Mouse (Mus musculus): Measurements from ENCODE around the gene Hspa12a. TPM values are rescaled to one million over a fixed set of nuclear protein-coding genes. Genes with fewer than 3 reads are reported as not detected.
"Not testable (repeated sequence)": the region's sequence is repeated elsewhere in the genome, so short reads cannot be mapped to it uniquely, and the experiment has no call there.

The Hspa12a gene
- total RNA-seq, 2 experiments from 2014 or later, result 195 to 201 TPM

- DNase-seq (ENCODE audit: low spot score in 2 of 2), result peak; percentile 64 to 73
These were observed 32.1 kb downstream of the Hspa12a start for GRCm38 (mm10) chr19:58911386-58911785.

GRCm38 (mm10) chr19:58910941-58911368, 32.5 kb downstream of the Hspa12a start:
- no peak for DNase-seq (ENCODE audit: low spot score in 2 of 2)

DNA sequence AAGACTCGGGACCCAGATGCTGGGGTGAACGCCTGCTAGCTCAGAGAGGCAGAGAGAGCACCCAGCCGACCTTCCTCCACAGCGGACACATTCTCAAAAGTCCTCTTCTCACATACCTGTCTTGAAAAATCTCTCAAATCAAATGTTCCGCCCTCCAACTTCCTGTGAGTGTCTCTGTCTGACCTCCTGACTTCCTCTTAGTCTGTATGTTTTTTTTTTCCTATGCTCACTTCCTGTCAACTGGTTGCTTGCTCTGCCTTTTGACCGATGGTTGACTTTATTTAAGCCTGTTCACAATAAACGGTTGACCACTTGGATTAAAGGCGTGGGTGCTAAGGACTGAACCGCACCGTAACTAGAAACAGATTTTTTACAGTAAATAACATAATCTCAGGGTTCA, 35.4 kb downstream of the Hspa12a start:
- DNase-seq (ENCODE audit: low spot score in 2 of 2), result no peak

GRCm38 (mm10) chr19:58906685-58907084, 36.8 kb downstream of the Hspa12a start:
- DNase-seq (ENCODE audit: low spot score in 2 of 2), result no peak

DNA sequence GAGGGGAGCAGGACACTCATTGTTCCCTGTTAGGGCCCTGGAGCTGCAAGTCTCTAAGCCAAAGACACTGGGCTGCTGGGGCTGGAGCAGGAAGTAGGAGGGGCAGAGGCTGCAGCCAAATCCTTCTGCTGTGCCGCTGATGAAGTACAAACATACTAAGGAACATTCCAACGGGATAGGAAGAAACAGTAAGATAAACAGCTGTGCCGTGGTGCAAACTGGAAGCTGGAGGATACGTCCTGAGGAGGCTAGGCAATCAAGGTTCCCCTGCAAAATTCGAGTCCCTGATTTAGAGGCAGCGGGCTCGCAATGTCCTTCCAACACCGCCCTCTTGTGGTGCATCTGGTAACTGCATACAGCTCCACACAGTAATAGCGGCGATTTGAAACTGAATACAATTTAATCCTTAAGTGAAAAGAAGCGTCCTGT, 39.5 kb downstream of the Hspa12a start:
- peak; percentile 89 to 98 for DNase-seq (ENCODE audit: low spot score in 2 of 2)

DNA sequence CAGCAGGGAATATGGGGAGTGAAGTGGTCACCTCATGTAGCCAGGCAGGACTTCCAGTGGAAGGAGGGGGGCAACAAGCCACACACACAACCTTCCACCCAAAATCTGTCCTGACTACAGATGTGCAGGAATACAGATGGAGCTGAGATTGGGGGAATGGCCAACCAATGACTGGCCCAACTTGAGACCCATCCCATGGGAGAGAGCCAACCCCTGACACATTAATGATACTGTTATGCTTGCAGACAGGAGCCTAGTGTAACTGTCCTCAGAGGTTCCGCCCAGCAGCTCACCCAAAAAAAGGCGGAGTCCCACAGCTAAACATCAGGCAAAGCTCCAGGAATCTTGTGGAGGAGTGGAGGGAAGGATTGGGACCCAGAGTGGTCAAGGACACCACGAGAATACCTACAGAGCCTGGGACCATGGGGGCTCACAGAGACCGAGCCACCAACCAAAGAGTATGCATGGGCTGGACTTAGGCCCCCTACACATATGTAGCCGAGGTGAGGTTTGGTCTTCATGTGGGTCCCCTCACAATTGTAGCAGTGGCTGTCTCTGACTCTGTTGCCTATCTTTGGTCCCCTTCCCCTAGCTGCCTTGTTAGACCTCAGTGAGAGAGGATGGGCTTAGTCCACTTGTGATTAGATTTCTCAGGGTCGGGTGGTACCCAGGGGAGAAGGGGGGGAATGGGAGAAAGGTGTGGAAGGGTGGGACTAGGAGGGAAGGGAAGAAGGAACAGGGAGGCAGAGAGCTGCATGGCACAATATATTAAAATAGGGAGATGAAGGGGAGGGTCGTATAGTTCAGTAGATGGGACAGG, 40.2 kb downstream of the Hspa12a start:
- no peak for DNase-seq (ENCODE audit: low spot score in 2 of 2)

DNA sequence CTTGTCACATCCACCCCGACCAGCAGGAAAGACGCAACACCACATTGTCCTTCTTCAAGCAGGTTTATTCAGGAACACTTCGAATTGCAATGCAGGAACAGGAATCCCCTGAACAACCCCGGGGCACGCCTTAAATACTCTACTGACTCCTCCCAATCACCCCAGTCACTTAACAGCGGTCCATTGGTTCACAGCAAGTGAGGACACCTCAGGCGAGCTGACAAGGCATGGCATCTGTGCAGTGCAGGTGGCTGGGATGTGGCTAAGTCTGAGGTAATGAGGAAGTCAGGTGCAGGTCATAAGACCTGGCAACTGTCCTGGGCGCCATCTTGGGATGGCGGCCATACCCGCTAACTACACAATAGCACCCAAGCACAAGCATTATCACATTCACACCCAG, 43.0 kb downstream of the Hspa12a start:
- not testable (repeated sequence) for DNase-seq (ENCODE audit: low spot score in 2 of 2)

GRCm38 (mm10) chr19:58896216-58896615, 47.2 kb downstream of the Hspa12a start:
- peak; percentile 54 to 56 for DNase-seq (ENCODE audit: low spot score in 2 of 2)

DNA sequence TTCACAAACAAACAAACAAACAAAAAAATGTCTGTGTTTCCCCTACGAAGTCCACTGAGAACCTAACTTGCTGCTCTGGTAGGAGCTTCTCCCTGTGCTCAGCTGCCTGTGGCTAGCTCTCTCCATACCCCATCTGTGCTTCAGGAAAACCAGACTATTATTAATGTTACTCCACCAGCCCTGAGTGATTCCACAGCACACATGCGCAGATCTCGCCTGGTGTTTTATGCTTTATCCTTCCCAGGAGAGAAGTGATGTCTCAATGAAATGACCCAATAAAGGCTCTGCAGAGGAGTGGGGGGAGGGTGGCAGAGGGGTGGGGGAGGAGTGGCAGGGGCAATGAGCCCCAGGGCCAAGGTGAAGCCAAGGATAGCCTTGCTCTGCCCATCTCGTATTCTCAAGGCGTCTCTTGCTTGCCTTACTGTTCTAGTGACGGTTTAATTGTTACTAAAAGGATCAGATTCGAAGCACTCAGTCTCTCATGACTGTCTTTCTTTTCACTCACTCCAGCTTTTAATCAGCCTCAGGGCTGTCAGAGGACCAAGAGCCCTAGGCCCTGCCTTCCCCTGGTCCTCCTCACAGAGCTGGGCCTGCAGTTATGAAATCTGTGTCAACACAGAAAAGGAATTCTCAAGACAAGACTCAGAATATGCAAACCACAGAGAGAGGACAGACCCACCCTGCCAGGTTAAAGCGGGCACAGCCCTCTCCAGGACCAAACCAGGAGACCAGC, 54.0 kb downstream of the Hspa12a start:
- no peak for DNase-seq (ENCODE audit: low spot score in 2 of 2)

GRCm38 (mm10) chr19:58886467-58886866, 57.0 kb downstream of the Hspa12a start:
- DNase-seq (ENCODE audit: low spot score in 2 of 2), result no peak

GRCm38 (mm10) chr19:58883451-58883850, 60.0 kb downstream of the Hspa12a start:
- no peak for DNase-seq (ENCODE audit: low spot score in 2 of 2)

DNA sequence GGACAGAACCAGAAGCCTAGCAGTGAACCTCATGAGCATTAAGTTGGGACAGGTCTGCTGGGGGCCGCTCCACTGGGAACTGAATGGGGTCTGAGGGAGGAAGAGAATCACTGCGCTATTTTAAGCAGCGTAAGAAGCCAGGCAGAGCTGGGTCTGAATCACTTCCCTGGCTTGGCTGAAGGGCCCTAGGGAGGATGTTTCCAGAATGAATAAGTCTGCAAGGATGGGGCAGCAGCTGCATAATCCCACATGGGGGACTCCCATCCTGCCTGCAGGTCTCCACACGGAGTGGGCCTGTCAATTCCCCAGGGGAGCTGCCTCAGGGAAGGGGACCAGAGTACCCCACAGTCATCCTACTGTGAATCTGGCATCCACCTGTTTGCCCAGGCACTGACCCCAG, 61.1 kb downstream of the Hspa12a start:
- DNase-seq (ENCODE audit: low spot score in 2 of 2), result no peak

- no peak for DNase-seq (ENCODE audit: low spot score in 2 of 2)
These were observed 64.0 kb downstream of the Hspa12a start for GRCm38 (mm10) chr19:58879330-58879957.

- no peak for DNase-seq (ENCODE audit: low spot score in 2 of 2)
These were observed 64.9 kb downstream of the Hspa12a start for GRCm38 (mm10) chr19:58878560-58878959.

DNA sequence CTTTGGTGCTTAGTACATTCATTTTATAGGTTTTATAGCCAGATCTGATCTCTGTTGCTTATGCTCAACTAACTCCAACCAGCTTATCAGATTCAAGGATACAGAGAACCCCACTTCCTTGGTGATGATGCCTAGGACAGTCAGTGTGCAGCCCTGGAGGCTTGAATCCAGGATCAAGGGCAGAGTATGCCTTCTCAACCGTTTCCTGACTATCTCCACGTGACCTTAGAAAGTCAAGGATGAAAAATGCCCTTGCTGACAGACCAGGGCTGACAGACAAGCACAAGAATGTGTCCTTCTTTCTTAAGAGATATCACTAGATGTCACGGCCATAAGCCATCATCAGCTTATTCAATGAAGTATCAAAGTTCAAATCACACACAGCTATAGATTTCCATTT, 69.9 kb downstream of the Hspa12a start:
- no peak for DNase-seq (ENCODE audit: low spot score in 2 of 2)

GRCm38 (mm10) chr19:58872381-58873259, 70.8 kb downstream of the Hspa12a start:
- no peak for DNase-seq (ENCODE audit: low spot score in 2 of 2)

GRCm38 (mm10) chr19:58871878-58872277, 71.6 kb downstream of the Hspa12a start:
- no peak for DNase-seq (ENCODE audit: low spot score in 2 of 2)

- no peak for DNase-seq (ENCODE audit: low spot score in 2 of 2)
These were observed 76.8 kb downstream of the Hspa12a start for GRCm38 (mm10) chr19:58866651-58867050.

DNA sequence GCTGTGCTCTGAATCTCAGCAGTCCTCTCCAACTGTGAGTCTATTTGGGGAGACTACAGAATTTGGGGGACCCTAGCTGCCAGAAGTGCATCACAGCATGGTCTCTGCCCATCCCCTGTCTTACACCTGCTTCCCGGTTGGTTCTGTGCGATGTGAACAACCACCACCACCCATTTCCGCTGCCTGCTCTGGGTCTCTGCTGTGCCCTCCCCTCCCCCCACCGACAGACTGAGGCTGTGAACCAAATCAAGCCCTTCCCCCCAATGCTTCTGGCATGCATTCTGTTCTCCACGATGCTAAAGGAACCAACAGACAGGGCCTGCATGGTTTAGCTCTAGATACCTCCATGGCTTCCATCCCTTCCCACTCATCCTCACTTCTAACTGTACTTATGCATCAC, 78.2 kb downstream of the Hspa12a start:
- DNase-seq (ENCODE audit: low spot score in 2 of 2), result no peak

DNA sequence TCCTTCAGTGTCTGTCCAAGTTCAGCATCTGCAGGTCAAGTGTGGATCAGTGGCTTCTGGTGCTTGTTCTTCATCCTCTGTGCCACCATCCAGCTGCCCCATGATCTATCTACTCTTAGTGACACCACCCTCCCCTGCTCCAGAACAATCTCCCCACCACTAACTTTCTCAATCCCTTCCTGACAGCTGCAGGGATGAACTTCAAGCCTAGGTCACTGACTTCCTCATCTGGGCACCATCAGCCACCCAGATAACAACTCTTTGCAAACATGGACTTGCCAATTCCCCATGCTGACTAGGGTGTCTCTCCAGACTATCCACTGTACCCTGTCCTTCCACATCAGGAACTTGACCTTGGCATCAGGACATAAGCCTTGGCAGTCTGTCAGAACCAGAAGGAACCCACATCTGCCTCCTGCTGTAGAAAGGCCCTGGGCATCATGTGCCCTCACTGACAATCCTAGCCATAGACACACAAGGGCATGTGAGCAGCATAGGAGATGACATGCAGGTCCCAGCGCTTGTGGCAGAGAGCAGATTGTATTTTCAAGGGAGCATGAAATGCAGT, 79.4 kb downstream of the Hspa12a start:
- DNase-seq (ENCODE audit: low spot score in 2 of 2), result no peak
